In the genomic region with DNA sequence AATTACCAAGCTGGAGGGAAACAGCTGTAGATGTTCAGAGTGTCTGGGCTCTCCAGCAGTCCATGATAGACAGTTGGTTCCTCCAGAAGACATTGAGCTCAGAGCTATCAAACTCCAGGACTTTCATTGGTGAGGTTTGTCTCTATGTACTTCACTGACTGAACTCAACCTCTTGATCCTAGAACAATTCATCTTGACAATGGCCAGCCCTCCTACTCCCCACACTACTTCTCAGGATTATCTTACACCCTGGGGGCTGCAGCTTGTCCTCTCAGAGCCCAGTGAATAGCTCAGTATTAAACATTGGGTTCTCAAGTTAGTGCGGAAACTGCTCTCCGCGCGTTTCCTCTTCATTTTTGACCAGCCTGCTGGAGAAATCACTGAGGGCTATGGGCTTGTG, we compare ENCODE assay signal across 21 mouse cellular contexts.
DNase-seq lines count a peak whose midpoint lies in the region; ATAC-seq and TF ChIP-seq lines count a peak whose summit lies in the region.
"Had no signal": no experiment of that assay in that cellular context is flagged by ENCODE, and none has a peak within 500 bp of the region (broad histone marks: within the 10 kb centered on the region; RNA-seq: fewer than 3 reads in every experiment).

No protein-coding gene starts in this region.

- ATAC-seq in kidney, embryonic 15.5 days (replicated peaks; ENCODE audit: low FRiP score), result peak; percentile 77
- ATAC-seq in kidney, postnatal 0 days (replicated peaks; ENCODE audit: low FRiP score, low read depth), result no peak
- ATAC-seq: forebrain, embryonic 14.5 days; forebrain, embryonic 16.5 days had no signal

- no peaks in the 10 kb centered on the region for H3K9me3 ChIP-seq in kidney, embryonic 15.5 days (replicated peaks)
- H3K9me3 ChIP-seq in kidney, postnatal 0 days (replicated peaks; ENCODE audit: low read length), result no peaks in the 10 kb centered on the region
- H3K9me3 ChIP-seq: embryonic facial prominence, embryonic 13.5 days; embryonic facial prominence, embryonic 15.5 days; forebrain, embryonic 10.5 days; forebrain, embryonic 12.5 days had no signal

- H3K4me3 ChIP-seq in kidney, embryonic 15.5 days (replicated peaks), result no peak overlapping the region
- H3K4me3 ChIP-seq in kidney, postnatal 0 days (replicated peaks; ENCODE audit: low read depth, low read length), result no peak overlapping the region
- H3K4me3 ChIP-seq: embryonic facial prominence, embryonic 13.5 days; embryonic facial prominence, embryonic 15.5 days; erythroblast, embryonic 14.5 days; forebrain, embryonic 10.5 days; forebrain, embryonic 12.5 days had no signal

- TF ChIP-seq CTCF in kidney, postnatal 0 days (IDR thresholded peaks at IDR 0.05; ENCODE audit: low read depth), result no peak

- H3K9ac ChIP-seq in kidney, embryonic 15.5 days, result no peak overlapping the region
- H3K9ac ChIP-seq in kidney, postnatal 0 days (ENCODE audit: low read depth, low read length), result no peak overlapping the region
- H3K9ac ChIP-seq: embryonic facial prominence, embryonic 13.5 days; embryonic facial prominence, embryonic 15.5 days; forebrain, embryonic 12.5 days had no signal

- no peaks in the 10 kb centered on the region for H3K4me1 ChIP-seq in kidney, embryonic 15.5 days
- no peaks in the 10 kb centered on the region for H3K4me1 ChIP-seq in kidney, postnatal 0 days (replicated peaks; ENCODE audit: insufficient read depth, low read length)
- H3K4me1 ChIP-seq: embryonic facial prominence, embryonic 13.5 days; embryonic facial prominence, embryonic 15.5 days; forebrain, embryonic 10.5 days; forebrain, embryonic 12.5 days had no signal

- H3K27me3 ChIP-seq in kidney, embryonic 15.5 days, result no peaks in the 10 kb centered on the region
- no peaks in the 10 kb centered on the region for H3K27me3 ChIP-seq in kidney, postnatal 0 days (ENCODE audit: insufficient read depth, low read length)
- H3K27me3 ChIP-seq: embryonic facial prominence, embryonic 13.5 days; embryonic facial prominence, embryonic 15.5 days; forebrain, embryonic 12.5 days had no signal

- 77% methylated on average over 4 of the region's 4 CpGs for WGBS in kidney, embryonic 15.5 days
- WGBS in kidney, postnatal 0 days, result 59% methylated on average over 4 of the region's 4 CpGs

- no peaks in the 10 kb centered on the region for H3K36me3 ChIP-seq in kidney, embryonic 15.5 days
- H3K36me3 ChIP-seq in kidney, postnatal 0 days (ENCODE audit: insufficient read depth, low read length), result no peaks in the 10 kb centered on the region
- H3K36me3 ChIP-seq: embryonic facial prominence, embryonic 13.5 days; embryonic facial prominence, embryonic 15.5 days; forebrain, embryonic 10.5 days; forebrain, embryonic 12.5 days had no signal

- no peak overlapping the region for H3K4me2 ChIP-seq in kidney, embryonic 15.5 days
- no peak overlapping the region for H3K4me2 ChIP-seq in kidney, postnatal 0 days (ENCODE audit: low read length)
- H3K4me2 ChIP-seq: embryonic facial prominence, embryonic 13.5 days; embryonic facial prominence, embryonic 15.5 days; forebrain, embryonic 12.5 days had no signal

- H3K27ac ChIP-seq in kidney, embryonic 15.5 days, result no peak overlapping the region
- no peak overlapping the region for H3K27ac ChIP-seq in kidney, postnatal 0 days
- H3K27ac ChIP-seq: embryonic facial prominence, embryonic 13.5 days; embryonic facial prominence, embryonic 15.5 days; forebrain, embryonic 10.5 days; forebrain, embryonic 12.5 days had no signal

- no peak for DNase-seq in kidney, postnatal 25 days
- DNase-seq in kidney, postnatal 0 days (ENCODE audit: low spot score), result peak; percentile 53
- no peak for DNase-seq in kidney, postnatal 10 days
- DNase-seq: adrenal gland, adult 2 months; adrenal gland, postnatal 10 days; adrenal gland, postnatal 25 days; cerebellum, adult 11 months; cerebellum, adult 18-20 months; cerebellum, adult 8-10 months; cerebellum, adult 9-11 months; cerebellum, postnatal 14 days; cerebellum, postnatal 36 days; embryo, embryonic 11 days had no signal
